Mouse (Mus musculus): Measurements from ENCODE around the gene Plcb4.

Gene Plcb4

DNA sequence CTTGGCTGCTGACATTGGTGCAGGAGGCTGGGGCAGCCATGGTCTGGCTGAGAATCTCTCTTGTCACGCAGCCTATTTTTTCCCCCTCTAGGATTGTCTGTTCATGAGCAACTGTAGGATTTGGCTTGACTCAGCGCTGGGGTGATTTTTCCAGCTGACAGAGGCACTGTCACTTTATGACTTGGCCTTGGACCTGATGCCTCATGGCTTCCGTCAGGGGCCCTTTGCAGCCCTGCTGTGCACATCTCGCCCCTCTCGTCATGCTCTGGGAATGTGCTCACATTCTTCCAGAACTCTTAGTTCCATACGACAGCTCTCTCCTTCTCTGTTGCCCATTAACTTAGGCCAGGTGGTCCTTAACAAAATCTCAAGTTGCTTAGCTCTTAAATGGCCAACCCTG, 152.0 kb downstream of the Plcb4 start:
- DNase-seq (ENCODE audit: low read depth, low spot score): no peak

- DNase-seq (ENCODE audit: low read depth, low spot score): no peak
Measured at GRCm38 (mm10) chr2:135811453-135812101, 152.8 kb downstream of the Plcb4 start.

- DNase-seq (ENCODE audit: low read depth, low spot score): no peak
Measured at GRCm38 (mm10) chr2:135812701-135813246, 154.0 kb downstream of the Plcb4 start.

DNA sequence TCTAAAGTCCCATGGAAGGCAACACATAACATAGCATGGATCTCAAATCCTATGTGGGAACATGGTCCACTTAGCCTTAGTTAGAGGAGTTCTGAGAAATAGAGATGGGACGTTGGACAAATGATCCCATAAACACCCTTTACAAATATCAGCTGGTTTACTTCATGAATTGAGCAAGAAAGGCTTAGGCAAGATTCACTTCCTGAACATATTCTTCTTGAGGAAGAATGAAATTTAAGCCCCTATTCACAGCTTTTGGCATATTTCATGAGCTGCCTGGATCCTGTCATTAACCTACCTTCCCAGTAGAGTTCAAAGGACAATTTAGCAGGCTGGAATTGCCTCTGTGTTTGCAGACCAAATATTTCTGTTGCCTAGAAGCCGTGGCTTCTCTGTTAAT, 161.9 kb downstream of the Plcb4 start:
- no peak for DNase-seq (ENCODE audit: low read depth, low spot score)

DNA sequence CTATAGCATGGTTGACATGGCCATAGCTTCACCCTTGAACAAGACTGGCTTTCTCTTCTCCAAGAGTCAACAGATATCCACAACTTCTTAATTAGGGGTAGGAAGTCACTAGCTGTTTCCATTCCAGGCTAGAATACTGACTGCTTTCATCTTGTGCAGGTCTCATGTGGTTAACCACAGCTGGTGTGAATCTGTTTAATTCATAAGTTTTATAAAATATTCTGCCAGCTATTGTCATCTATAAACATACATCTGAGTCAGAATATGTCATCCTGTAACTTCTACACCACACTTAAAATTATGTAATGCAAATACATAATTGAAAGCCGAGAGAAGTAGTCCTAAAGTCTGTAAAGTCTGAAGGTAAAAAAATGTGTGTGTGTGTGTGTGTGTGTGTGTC, 164.9 kb downstream of the Plcb4 start:
- DNase-seq (ENCODE audit: low read depth, low spot score): no peak

GRCm38 (mm10) chr2:135824757-135825156, 165.9 kb downstream of the Plcb4 start:
- no peak for DNase-seq (ENCODE audit: low read depth, low spot score)

- DNase-seq (ENCODE audit: low read depth, low spot score): no peak
Measured at GRCm38 (mm10) chr2:135825645-135826044, 166.8 kb downstream of the Plcb4 start.

- no peak for DNase-seq (ENCODE audit: low read depth, low spot score)
Measured at GRCm38 (mm10) chr2:135826616-135827360, 168.0 kb downstream of the Plcb4 start.

GRCm38 (mm10) chr2:135828446-135828845, 169.6 kb downstream of the Plcb4 start:
- no peak for DNase-seq (ENCODE audit: low read depth, low spot score)

DNA sequence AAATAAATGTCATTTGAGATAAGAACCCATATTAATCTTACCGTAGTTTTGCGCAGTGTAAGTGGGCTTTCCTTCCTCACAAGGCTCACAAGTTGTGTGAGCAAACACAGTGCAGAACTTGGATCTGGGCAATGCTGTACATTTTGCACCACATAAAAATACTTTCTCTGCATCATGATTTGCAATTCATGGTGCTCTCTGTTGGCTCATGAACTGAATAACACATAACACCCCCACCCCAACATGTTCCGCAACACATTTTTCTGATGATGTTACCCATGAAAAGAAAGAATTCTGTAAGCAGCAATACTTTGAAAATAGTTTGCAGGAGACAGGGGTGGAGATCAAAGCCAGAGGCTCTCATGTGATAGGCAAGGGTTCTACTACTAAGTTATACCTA, 174.9 kb downstream of the Plcb4 start:
- DNase-seq (ENCODE audit: low read depth, low spot score): no peak

DNA sequence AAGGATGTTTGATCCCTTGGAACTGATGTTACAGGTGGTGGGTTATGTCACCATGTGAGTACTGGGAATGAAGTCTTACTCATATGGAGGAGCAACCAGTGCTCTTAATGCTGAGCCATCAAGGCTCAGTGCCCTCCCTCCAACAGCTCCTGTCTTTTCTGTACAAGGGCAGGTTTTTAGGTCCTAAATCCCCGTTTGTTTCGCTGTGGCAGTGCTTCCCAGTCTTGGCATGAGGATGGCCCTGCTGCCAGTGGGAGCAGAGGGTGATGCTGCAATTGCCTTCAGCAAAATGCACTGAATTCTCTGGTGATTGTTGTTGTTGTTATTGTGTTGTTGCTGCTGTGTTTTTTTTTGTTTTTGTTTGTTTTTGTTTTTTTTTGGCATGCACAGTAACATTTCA, 175.6 kb downstream of the Plcb4 start:
- DNase-seq (ENCODE audit: low read depth, low spot score): no peak

DNA sequence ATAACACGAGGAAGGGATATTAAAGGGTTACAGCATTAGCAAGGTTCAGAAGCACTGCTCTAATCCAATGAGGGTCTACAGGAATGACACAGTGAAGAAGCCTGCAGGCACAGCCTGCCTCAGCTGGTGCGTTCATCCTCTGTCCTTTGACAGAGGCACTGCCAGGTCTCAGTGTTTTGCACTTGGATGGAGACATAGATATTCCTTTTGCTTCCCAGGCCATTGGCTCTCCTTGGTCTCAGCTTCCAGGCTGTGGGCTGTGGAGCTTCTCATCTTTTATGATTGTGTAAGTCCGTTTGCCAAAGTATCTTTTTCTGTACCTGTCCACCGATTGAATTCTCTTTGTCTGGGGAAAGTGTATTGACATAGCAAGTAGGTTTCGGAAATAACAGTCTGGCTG, 177.1 kb downstream of the Plcb4 start:
- DNase-seq (ENCODE audit: low read depth, low spot score): no peak

DNA sequence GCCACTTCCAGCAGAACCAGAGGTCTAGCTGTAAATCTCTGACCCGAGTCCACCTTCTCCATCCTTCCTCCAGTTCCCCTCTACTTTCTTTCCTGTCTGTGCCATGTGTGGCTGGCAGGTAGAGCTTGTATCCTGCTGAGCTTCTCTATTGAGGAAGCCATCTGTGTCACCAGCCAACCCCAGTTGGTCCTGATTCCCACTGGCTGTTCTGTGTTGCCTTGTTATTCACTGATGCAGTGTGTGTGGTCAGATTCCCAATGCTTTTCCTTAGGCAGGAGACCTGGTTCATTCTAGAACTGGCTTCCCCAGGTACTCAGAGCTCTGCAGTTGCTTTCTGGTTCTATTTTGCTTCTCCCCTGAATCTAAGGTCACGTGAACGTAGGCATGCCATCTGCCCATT, 177.6 kb downstream of the Plcb4 start:
- no peak for DNase-seq (ENCODE audit: low read depth, low spot score)

GRCm38 (mm10) chr2:135837730-135838129, 178.9 kb downstream of the Plcb4 start:
- no peak for DNase-seq (ENCODE audit: low read depth, low spot score)

DNA sequence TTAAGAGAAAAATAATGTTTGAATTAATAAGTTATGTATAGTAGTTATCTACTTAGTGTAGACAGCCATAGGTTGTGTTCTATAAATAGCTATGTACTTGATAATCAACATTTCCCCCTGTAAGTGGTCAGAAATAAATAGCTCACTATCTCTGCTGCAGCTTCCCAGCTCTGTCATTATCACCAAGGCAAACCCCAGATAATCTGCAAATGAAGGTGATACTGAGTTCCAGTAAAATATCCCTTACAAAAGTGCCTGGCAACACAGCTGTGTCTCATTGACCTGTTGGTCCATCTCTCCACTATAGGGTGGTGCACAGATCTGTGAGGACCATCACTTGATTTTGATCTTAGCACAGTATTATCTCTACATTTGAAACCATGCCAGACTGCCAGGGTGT, 179.3 kb downstream of the Plcb4 start:
- DNase-seq (ENCODE audit: low read depth, low spot score): no peak

DNA sequence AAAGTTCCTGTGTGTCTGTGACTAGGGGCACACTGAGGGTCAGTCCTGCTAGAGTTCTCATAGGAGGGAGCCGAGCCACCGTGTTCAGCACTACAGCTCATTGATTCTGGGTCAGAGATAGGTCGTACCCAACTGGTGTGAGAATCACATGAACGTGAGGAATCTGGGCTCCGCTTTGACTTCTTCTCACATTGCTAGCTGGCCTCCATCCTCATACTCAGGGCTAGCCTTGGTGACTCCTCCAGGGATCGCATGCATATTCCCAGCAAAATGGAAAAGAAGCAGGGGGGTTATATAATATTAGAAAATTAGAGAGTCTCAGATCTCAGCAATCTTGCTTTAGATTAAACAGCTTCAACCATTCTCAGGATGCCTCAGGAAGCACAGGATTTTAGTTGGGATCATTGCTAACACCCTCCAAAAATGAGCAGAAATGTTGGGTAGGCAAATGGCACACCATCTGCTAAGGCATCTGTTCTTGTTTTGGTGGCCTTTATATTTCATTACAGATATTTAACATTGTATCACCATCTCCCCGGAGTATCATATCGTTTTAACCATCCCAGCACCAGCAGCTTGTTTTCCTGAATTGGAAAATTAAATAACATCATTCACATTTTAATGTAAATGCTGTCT, 180.0 kb downstream of the Plcb4 start:
- DNase-seq (ENCODE audit: low read depth, low spot score): no peak

DNA sequence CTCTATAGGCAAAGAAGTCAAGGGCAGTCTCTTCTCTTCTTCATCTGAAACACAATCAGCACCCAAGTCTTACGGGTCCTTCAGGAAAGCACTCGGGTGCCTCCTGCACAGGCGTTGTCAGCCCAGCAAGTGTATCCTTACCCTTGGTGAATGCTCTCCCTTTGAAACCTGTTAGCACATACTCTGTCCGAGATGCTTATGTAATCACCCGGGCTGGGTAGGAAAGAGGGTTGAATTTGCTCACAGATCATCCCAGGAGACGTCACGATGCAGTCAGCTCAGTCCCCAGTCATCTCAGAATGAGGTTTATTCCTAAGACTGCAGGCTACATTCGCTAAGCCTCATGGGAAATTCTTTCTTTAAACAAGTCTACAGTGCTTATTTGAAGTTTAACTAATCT, 184.9 kb downstream of the Plcb4 start:
- DNase-seq (ENCODE audit: low read depth, low spot score): no peak

- no peak for DNase-seq (ENCODE audit: low read depth, low spot score)
Measured at GRCm38 (mm10) chr2:135846903-135847302, 188.1 kb downstream of the Plcb4 start.

DNA sequence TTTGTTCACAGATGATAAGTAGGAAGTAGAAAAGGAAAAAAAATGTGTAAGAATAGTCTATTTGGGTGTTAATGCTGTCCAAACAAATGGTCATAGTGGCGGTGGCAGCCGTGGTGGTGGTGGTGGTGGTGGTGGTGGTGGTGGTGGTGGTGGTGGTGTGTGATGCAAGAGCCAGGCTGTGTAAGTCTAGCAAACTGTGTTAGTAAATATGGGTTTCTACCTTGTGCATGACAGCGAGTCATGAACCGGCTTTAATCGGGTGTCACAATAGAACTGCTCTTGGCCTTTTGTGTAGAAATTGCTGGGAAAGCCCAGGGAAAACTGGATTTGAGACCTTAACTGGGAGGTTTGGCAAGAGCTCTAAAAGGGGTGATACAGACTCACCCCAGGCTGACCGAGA, 188.9 kb downstream of the Plcb4 start:
- DNase-seq (ENCODE audit: low read depth, low spot score): no peak

GRCm38 (mm10) chr2:135848169-135848568, 189.4 kb downstream of the Plcb4 start:
- DNase-seq (ENCODE audit: low read depth, low spot score): no peak

DNA sequence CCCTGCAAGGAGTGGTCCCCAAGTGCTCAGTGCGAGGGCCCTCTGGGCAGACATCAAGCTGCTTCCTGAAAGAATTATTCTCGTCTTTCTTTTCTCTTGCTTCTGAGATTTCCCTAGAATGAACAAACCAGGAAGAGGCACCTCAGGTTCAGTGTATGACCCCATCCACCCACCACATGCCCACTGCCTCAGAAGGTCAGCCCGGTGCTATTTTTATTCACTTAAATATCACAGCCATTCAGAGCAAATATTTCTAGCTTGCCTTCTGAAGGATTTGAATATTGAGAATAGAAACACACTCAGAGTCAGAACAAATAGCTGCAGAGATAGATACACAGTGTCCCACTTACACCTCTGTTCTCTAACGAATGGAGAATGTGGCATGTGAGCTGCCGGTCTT, 193.2 kb downstream of the Plcb4 start:
- no peak for DNase-seq (ENCODE audit: low read depth, low spot score)

DNA sequence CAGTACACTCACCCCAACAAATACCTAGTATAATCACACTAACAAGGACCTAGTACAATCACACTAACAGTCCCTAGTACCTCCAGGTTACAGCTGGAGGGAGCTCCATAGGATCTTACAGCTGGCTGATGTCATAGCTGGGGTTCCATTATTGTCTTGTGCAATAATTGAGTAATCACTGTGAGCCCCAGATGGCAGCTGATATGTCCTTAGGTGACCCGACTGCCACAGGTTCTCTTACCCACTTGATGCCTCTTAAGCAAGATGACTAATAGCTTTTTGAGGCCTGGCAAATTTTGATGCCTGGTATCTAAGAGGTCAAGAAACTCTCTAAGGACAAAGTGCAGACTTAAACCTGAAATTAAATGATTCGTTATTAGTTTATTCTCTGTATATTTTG, 194.3 kb downstream of the Plcb4 start:
- no peak for DNase-seq (ENCODE audit: low read depth, low spot score)

- DNase-seq (ENCODE audit: low read depth, low spot score): no peak
Measured at GRCm38 (mm10) chr2:135854059-135854458, 195.2 kb downstream of the Plcb4 start.

Data from A20 (cell line).